Comparison of ENCODE assay signal across 8 mouse cellular contexts in genomic region chr4:147442649-147443553, GRCm38 (mm10). TPM values are rescaled to one million over a fixed set of nuclear protein-coding genes. Genes with fewer than 3 reads are reported as not detected.
A peak's percentile ranks its signal among the peaks of the same experiment; 100 is the strongest.
DNase-seq lines count a peak whose midpoint lies in the region; ATAC-seq and TF ChIP-seq lines count a peak whose summit lies in the region.
"Not testable (repeated sequence)": the region's sequence is repeated elsewhere in the genome, so short reads cannot be mapped to it uniquely, and the experiment has no call there.

No protein-coding gene starts in this region.

- TF ChIP-seq CTCF in forebrain, postnatal 0 days (IDR thresholded peaks at IDR 0.05; ENCODE audit: low read depth); liver, postnatal 0 days (IDR thresholded peaks at IDR 0.05; ENCODE audit: low read depth): not testable (repeated sequence)

- H3K9me3 ChIP-seq in forebrain, postnatal 0 days (ENCODE audit: low read length); liver, postnatal 0 days (ENCODE audit: low read length): not testable (repeated sequence)

- 9% methylated on average over 52 of the region's 52 CpGs for WGBS in forebrain, postnatal 0 days
- 8% methylated on average over 52 of the region's 52 CpGs for WGBS in liver, postnatal 0 days (ENCODE audit: insufficient replicate concordance)

- TF ChIP-seq EP300 in liver, postnatal 0 days (IDR thresholded peaks at IDR 0.05; ENCODE audit: low read depth), result not testable (repeated sequence)

- peak overlapping the region; percentile 46 for H3K4me3 ChIP-seq in forebrain, postnatal 0 days (ENCODE audit: low read depth, low read length)
- H3K4me3 ChIP-seq in liver, postnatal 0 days (ENCODE audit: low read depth, low read length), result peak overlapping the region; percentile 57

- peak; percentile 95 for ATAC-seq in forebrain, postnatal 0 days
- ATAC-seq in hematopoietic stem cell, adult 5-6 weeks (replicated peaks in 1 of 2; ENCODE audit: insufficient read depth in 1 of 2, low FRiP score in 2 of 2, low TSS enrichment in 1 of 2, low read depth in 1 of 2, poor library complexity in 2 of 2, severe bottlenecking in 2 of 2), result peak; percentile 90 to 98
- ATAC-seq in liver, postnatal 0 days, result peak; percentile 100

- DNase-seq in adrenal gland, adult 2 months, result peak; percentile 78
- peak; percentile 74 for DNase-seq in embryo, embryonic 10 days (ENCODE audit: low spot score)
- DNase-seq in forebrain, postnatal 0 days, result peak; percentile 41
- peak; percentile 43 to 71 for DNase-seq in kidney, postnatal 25 days
- DNase-seq in liver, postnatal 0 days, result peak; percentile 76
- peak; percentile 89 for DNase-seq in neural tube, embryonic 10.5 days (ENCODE audit: extremely low spot score, low spot score)
- peak; percentile 51 for DNase-seq in testis, postnatal 14 days (ENCODE audit: low spot score)

- peak overlapping the region; percentile 70 for H3K9ac ChIP-seq in forebrain, postnatal 0 days
- H3K9ac ChIP-seq in liver, postnatal 0 days (replicated peaks), result peak overlapping the region; percentile 86

- not testable (repeated sequence) for H3K27me3 ChIP-seq in forebrain, postnatal 0 days (ENCODE audit: insufficient read depth, low read length); liver, postnatal 0 days (ENCODE audit: insufficient read depth, low read length)

- H3K36me3 ChIP-seq in forebrain, postnatal 0 days (ENCODE audit: insufficient read depth); liver, postnatal 0 days (replicated peaks; ENCODE audit: insufficient read depth, low read length): not testable (repeated sequence)

- not testable (repeated sequence) for H3K4me1 ChIP-seq in forebrain, postnatal 0 days (ENCODE audit: insufficient read depth); liver, postnatal 0 days (ENCODE audit: insufficient read depth)

- H3K4me2 ChIP-seq in forebrain, postnatal 0 days (ENCODE audit: low read depth), result peak overlapping the region; percentile 91
- peak overlapping the region; percentile 79 for H3K4me2 ChIP-seq in liver, postnatal 0 days (ENCODE audit: low read depth, low read length)

- not testable (repeated sequence) for H3K27ac ChIP-seq in forebrain, postnatal 0 days (ENCODE audit: low read depth, low read length)
- peak overlapping the region; percentile 72 for H3K27ac ChIP-seq in liver, postnatal 0 days (ENCODE audit: low read depth)

RNA-seq across cellular contexts. Expression of gene Zfp982, which starts 49.3 kb away (rescaled TPM):
- 10 to 100 TPM; 12.9 to 14.3 TPM for total RNA-seq in adrenal gland, adult 2 months (2021)
- not detected in 2 replicates for polyA plus RNA-seq in adrenal gland, adult 2 months (2012; rRNA removed)
- 3.1 and 6.4 TPM in 2 replicates for total RNA-seq in forebrain, postnatal 0 days (2014; rRNA removed)
- polyA plus RNA-seq in forebrain, postnatal 0 days (2015; fragmentation: Nextera tagmentation; extraction: Ambion mirVana), result 1.4 and 2.2 TPM in 2 replicates
- 26.9 and 32.5 TPM in 2 replicates for total RNA-seq in hematopoietic stem cell, adult 5-6 weeks (2017)
- 0.99 and 1.2 TPM in 2 replicates for polyA plus RNA-seq in liver, postnatal 0 days (2015; fragmentation: Nextera tagmentation; extraction: Ambion mirVana)
